Mouse (Mus musculus) embryonic fibroblast, embryonic 13.5 days (primary cell): ENCODE measurements around the gene Mettl18.

Experiments
- CTCF ChIP-seq: IDR thresholded peaks from 2 replicates; pipeline ENCODE4 v1.5.1; 2011; ENCODE audit warnings: mild to moderate bottlenecking, control low read depth, low read length, moderate library complexity, borderline replicate concordance; ENCODE audit not compliant: insufficient read depth
- POLR2A ChIP-seq: IDR thresholded peaks from 2 replicates; pipeline ENCODE4 v1.6.1; 2011; ENCODE audit warnings: low read depth, mild to moderate bottlenecking, control low read depth, low read length, moderate library complexity

GRCm38 (mm10) chr1:163975088-163975487, 19.6 kb upstream of the Mettl18 start:
- no peak for TF ChIP-seq CTCF
- no peak for TF ChIP-seq POLR2A
